Mouse (Mus musculus) myocyte (in vitro differentiated cells): Measurements from ENCODE around the gene Thap2.

Experiments used
- CEBPB ChIP-seq: IDR thresholded peaks from 2 replicates; pipeline ENCODE4 v1.6.1; 2011; ENCODE audit warnings: mild to moderate bottlenecking, moderate library complexity; ENCODE audit not compliant: poor library complexity, insufficient read depth, severe bottlenecking
- E2F4 ChIP-seq: IDR thresholded peaks from one replicate; pipeline ENCODE4 v1.6.1; 2011; ENCODE audit warnings: mild to moderate bottlenecking, control low read depth, moderate library complexity; ENCODE audit not compliant: insufficient read depth
- MAX ChIP-seq: IDR thresholded peaks from one replicate; pipeline ENCODE4 v1.6.1; 2011; ENCODE audit warnings: low read depth, mild to moderate bottlenecking, control low read depth
- MYOD1 ChIP-seq, 3 experiments: IDR thresholded peaks; one replicate each; pipeline ENCODE4 v1.6.1; 2011; ENCODE audit warnings: control low read depth in 2 of 3, low read depth in 2 of 3, mild to moderate bottlenecking in 2 of 3, moderate library complexity in 1 of 3; ENCODE audit not compliant: insufficient read length in 2 of 3, control insufficient read depth in 1 of 3
- MYOG ChIP-seq, 3 experiments: IDR thresholded peaks; one replicate each; pipeline ENCODE4 v1.6.1; 2011; ENCODE audit warnings: control low read depth in 2 of 3, low read depth in 2 of 3, mild to moderate bottlenecking in 2 of 3; ENCODE audit not compliant: insufficient read length in 2 of 3, control insufficient read depth in 1 of 3, insufficient read depth in 1 of 3
- POLR2A ChIP-seq: IDR thresholded peaks from one replicate; pipeline ENCODE4 v1.6.1; 2011; ENCODE audit warnings: low read depth, mild to moderate bottlenecking, control low read depth, moderate library complexity; ENCODE audit not compliant: insufficient read length
- POLR2AphosphoS2 ChIP-seq: IDR thresholded peaks from one replicate; pipeline ENCODE4 v1.6.1; 2011; ENCODE audit warnings: low read depth, control low read depth; ENCODE audit not compliant: insufficient read length
- SRF ChIP-seq: IDR thresholded peaks from one replicate; pipeline ENCODE4 v1.6.1; 2011; ENCODE audit warnings: low read depth; ENCODE audit not compliant: control insufficient read depth, insufficient read length
- TCF3 ChIP-seq: IDR thresholded peaks from one replicate; pipeline ENCODE4 v1.6.1; 2011; ENCODE audit warnings: low read depth, control low read depth; ENCODE audit not compliant: insufficient read length
- USF1 ChIP-seq: IDR thresholded peaks from one replicate; pipeline ENCODE4 v1.6.1; 2011; ENCODE audit warnings: low read depth, mild to moderate bottlenecking, control low read depth, moderate library complexity

- TF ChIP-seq POLR2A (no peak), MAX (no peak), CEBPB (no peak), E2F4 (no peak), POLR2AphosphoS2 (no peak), MYOD1 (IDR thresholded peaks at IDR 0.05; ENCODE audit: control insufficient read depth in 1 of 3, insufficient read length in 2 of 3, low read depth in 2 of 3) (no peak), SRF (no peak), USF1 (no peak), MYOG (IDR thresholded peaks at IDR 0.05; ENCODE audit: control insufficient read depth in 1 of 3, insufficient read depth in 1 of 3, insufficient read length in 2 of 3, low read depth in 2 of 3) (no peak), TCF3 (no peak)
Observed at GRCm38 (mm10) chr10:115355016-115355415, 29.2 kb downstream of the Thap2 start.
